Mouse (Mus musculus) heart, postnatal 36 days (tissue): ENCODE measurements around the gene Casp9. TPM values are rescaled to one million over a fixed set of nuclear protein-coding genes. Genes with fewer than 3 reads are reported as not detected.

ENCODE experiments used
- DNase-seq, 2 experiments: peaks; one replicate each; pipeline ENCODE4 v3.0.0; 2021 to 2022
- intact Hi-C: fragments of 180-260 bp; cut with DNase I; formaldehyde crosslinking; loops from one replicate; pipeline ENCODE4 v1.15.1; 2025
- total RNA-seq, 2 experiments: library from RNA; stranded (reverse); gene quantifications; 2 replicates each; pipeline ENCODE4 v1.2.3; 2021

The Casp9 gene
- 1 to 10 TPM; 9.1 to 9.6 TPM for total RNA-seq

DNA sequence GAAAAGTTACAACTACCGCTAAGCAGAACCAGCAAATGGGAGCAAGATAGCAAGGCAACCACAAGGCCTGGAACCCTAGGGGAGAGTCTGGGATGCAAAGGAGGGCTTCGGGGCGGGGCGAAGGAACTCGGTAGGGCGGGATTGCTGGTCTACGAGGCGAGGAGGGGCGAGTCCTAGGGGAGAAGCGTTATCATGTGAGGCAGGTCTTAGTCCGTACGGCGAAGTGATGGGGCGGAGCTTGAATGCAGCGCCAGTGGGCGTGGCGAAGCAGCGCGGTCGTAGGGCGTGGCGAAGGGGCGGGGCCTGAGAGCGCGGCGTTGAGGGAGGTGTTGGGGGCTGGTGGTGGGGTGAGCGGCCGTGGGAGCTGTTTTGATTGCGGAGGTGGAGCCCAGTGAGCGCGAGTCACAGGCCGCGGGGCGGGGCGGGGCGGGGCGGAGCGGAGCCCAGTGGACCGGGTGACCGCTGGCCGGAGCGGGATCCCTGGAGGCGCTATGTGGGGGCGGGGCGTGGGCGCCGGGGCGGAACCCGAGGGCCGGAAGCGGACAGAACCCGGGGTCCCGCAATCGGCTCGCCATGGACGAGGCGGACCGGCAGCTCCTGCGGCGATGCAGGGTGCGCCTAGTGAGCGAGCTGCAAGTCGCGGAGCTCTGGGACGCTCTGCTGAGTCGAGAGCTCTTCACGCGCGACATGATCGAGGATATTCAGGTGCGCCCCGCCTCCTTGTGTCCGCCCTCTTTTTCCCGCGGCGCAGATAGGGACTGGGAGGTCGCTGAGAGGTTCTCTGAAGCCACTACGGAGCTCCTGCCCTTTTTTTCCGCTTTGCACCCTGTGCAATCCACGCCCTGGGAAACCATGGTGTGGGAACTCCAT lies at the start of gene Casp9:
Gene Casp9 (plus strand): TSS at position 331 of the 870 bp plus-strand sequence.
- intact Hi-C loops = loop anchor here (5.0 to 10.0 kb wide), 2 partner anchors 176 to 649 kb away; partner anchors contain the start of genes Fbxo42 and Tmem82
- peak; percentile 99 to 100 for DNase-seq

DNA sequence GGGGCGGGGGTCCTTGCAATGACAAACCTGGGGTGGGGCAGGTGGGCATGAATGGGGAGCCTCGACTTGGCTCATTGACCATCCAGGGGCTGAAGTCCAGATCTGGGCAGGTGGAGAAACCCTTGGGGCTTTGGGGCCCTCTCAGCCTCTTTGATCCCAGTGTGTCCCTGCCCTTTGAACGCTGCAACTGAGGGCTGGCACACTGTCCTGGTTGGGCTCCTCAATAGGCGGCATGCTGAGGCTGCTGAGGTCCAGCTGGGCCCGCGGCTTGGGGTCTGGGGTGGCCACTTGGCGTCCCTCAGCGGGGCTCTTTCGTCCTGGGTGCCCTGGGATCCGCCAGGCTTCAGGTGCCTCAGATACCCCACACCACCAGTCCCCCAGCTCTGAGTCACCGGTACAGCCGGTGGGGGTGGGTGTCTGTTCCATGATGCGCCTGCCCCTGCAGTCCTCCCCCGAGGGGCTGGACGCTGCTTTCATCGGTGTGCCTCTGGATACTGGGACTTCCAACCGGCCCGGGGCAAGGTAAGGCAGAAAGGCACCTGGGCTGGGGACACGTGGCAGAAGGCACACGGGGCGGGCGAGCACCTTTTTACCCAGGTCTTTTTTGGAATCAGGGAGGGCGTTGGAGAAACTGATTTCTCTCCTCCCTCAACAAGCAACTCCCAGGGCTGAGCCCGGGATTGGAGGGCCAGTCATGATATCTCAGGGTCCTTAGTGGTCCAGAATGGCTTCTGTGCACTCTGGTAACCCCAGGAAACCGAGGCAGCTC lies 46.6 kb upstream of the Casp9 start, which contains the start of gene Agmat:
Gene Agmat (plus strand): TSS at position 95 of the 769 bp plus-strand sequence.
- intact Hi-C loops = no loop called here
- no peak for DNase-seq

DNA sequence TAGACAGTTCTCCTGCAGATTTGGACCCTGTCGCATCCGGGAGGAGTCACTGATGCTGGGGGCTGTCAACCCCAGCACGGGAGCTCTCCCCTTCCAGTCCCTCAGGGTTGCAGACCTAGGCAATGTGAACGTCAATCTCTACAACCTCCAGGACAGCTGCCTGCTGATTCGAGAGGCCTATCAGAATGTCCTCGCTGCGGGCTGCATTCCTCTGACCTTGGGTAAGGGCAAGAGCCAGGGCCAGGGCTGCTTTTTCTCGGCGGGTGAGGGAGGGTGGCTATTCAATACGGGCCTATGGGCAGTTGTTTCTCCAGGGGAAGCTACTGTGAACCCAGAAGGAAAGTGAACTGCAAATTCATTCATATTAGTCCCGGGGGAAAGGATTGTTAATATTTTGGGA lies 43.9 kb upstream of the Casp9 start:
- intact Hi-C loops = no loop called here
- peak in 1 of 2 experiments; percentile 18 for DNase-seq

DNA sequence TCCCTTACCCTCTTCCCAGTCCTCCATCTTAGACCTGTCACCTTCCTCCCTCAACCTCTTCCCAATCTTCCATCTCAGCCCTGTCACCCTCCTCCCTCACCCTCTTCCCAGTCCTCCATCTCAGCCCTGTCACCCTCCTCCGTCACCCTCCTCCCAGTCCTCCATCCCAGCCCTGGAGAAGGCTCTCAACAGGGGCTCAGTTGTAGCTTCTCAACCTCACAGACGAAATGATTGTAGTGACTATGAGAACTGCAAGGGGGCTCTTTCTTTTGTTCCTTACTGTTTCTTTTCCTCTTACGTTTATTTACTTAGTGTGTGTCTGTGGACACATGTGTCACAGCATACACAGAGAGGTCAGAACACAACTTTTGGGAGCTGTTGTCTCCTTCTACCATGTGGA lies 42.6 kb upstream of the Casp9 start:
- intact Hi-C loops = no loop called here
- no peak for DNase-seq

DNA sequence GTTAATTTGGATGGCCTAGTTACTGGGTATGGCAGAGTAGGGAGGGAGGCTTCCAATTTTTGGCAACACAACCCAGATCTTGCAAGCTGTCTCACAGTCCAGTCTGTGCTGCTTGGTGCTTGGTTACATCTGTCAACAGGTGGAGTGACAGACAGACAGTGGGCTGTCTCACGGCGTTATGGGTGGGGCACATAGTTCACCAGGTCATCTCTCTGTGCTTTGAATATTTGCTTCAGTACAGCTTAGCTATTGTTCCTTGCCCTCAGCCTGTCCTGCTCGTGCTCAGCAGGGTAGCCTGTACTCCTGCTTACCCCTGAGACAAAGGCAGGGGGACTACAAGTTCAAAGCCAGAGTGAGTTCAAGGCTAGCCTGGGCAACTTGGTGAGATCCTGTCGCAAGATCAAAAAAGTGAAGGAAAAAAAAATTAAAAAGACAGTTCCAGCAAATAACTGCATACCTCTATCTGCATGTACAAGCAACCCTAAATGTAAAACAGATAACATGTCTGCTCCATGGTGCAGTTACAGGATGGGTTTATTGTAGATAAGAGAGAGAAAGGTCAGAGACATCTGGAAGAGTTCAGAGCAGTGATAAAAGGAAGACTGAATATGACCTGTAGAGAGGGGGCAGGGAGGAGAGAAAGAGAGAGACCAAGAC lies 41.9 kb upstream of the Casp9 start:
- intact Hi-C loops = no loop called here
- no peak for DNase-seq

DNA sequence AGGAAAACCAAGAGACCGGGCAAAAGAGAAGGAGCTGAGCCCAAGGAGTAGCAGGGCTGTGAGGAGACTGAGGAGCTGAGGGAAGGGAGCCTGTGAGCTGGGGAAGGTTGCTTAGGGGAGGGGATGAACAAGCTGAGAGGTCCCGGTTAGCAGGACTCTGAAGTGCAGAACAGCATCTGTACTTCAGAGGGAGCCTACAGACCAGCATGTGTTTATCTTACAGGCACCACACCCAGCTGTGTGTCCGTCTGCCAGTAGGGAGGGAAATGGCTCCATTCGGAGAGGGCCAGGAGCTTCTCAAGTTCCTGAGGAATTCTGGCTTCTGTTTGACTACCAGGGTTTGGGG lies 41.4 kb upstream of the Casp9 start:
- intact Hi-C loops = no loop called here

DNA sequence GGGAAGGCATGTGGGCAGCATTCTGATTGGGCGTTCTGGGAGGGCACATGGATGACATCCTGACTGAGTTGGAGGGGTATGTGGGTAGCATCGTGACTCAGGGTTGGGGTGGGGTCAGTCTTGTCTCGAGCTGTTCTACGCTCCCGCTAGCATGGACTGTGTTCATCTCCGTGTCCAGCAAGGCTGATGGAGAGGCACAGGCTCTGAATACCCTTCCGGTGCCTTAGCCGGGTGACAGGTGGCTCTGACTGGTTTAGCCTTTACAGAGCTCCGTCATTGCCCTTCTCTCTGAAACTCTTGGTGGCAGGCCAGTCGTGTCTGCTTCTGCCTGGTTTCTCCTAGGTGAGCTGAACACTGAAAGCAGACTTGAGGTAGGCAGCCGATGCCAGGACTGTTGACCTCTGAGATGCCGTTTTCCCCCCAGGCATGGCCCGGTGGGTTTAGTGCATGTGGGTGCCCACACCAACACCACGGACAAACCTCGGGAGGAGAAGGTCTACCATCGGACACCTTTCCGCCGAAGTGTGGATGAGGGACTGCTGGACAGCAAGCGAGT lies 38.0 kb upstream of the Casp9 start:
- intact Hi-C loops = no loop called here
- DNase-seq = no peak

More for the DNA sequence above, 41.4 kb upstream of the Casp9 start:
- DNase-seq = no peak

DNA sequence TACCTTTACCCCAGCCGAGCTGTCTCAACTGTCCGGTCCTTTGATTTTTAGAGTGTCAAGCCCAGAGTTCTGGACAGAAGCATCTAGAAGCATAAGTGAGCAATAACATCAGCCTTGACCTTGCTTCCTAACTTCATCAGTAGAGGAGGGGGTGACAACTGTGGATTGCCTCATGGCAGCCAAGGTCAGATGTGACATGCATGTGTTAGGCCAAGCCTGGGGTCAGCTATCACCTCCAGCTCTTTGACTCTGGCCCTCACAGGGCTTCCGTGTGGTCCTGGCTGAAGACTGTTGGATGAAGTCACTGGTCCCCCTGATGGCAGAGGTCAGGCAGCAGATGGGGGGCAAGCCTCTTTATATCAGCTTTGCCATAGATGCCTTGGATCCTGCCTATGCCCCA lies 36.3 kb upstream of the Casp9 start:
- intact Hi-C loops = no loop called here
- DNase-seq = no peak

DNA sequence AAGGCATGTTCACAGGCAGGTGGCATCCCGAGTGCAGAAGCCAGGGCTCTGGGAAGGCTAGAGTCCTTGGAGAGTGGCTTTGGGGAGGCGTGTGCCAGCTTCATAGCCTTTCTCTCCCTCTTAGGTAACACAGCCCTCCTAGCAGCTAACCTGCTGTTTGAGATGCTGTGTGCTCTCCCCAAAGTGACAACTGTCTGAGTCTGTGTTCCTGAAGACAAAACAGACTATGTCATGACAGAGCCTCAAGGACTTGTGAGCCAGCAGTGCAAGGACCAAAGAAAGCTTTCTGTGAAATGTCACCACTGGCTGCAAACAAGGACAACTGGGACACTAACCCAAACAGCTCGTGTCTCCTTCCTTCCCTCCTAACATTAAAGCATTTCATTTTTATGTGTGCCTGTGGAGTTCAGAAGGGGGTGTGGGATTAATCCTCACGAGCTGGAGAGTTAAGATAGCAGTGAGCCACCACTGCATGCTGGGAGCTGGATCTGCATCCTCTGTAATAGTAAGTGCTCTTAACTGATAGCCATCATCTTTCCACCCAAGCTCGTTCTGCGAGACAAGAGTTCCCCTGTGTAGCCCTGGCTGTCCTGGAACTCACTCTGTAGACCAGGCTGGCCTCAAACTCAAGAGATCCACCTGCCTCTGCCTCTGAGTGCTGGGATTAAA lies 34.4 kb upstream of the Casp9 start:
- intact Hi-C loops = no loop called here
- no peak for DNase-seq

DNA sequence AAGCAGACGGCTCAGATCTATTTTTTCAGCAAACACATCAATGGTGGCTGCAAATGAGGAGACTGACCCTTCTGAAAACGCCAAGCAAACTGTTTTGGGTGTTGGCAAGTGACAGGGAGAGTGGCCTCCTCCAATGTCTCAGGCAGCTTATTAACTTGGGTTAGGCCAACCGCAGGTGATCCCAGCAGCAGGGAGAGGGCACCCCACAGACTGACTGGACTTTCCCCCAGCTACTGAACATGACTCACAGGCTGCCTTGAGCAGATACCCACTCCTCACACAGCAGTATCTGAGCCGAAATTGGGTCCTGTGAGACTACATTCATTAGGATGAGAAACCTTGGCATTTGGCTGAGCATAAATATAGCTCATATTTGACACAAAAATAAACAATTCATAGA lies 32.5 kb upstream of the Casp9 start:
- DNase-seq = no peak
- intact Hi-C loops = no loop called here

DNA sequence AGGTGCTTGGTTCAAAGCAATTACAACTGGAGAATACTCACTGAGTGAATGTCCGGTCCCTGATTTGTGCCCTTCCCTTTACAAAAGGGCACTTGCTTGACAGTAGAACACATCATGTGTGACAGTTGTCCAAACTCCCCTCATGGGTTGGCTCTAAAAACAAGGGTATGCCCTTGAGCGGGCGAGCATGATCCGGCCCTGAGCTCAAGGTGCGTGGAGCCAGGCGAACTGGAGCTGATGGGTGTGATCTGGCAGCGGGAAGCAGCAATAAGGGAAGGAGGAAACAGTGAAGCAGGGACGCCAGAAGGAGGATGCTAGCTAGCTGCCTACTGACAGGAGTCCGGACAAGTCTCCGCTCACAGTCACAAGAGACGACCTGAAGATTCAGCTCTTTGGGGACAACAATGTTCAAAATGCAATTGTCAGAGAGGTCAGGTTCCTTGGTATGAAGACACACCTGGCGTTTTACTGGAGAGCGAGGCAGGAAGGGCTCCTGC lies 31.3 kb upstream of the Casp9 start:
- no peak for DNase-seq
- intact Hi-C loops = no loop called here

DNA sequence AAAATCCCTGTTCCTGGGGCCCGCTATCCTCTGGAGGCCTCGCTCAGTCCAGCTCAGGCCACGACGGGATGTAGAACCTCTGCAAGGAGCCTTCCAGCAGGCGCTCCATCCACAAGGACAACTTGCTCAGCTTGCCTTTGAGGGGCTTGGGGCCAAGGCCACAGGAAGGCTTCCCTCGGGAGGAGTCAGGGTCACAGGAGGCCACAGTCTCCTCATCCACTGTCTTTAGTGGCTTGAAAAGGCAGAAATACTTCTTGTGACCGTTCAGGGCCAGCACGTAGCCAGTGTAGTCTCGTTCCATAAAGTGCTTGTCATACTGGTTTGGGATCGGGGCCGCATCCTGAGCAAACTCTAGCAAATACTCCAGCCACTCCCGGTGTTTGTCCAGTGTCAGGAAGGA lies 29.9 kb upstream of the Casp9 start:
- no peak for DNase-seq
- intact Hi-C loops = no loop called here

DNA sequence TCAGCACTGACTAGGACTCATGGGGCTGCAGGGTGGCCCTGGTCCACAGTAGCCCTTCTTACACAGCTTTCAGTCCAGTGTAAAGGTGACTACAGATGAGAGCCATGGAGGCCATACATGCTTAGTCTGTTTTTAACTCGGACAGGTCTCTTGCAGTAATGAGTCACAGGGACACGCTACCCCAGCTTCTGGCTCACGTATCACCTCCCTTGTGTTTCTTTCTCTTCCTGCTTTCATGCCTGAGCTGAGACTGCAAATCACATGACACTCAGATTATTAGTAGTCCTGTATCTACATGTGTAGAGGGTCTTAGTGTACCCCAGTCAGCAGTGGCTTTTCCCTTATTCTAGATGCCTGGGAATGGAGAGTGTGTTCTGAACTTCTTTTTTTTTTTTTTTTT lies 28.4 kb upstream of the Casp9 start:
- no peak for DNase-seq
- intact Hi-C loops = loop anchor here (5.0 kb wide), 1 partner anchor 43 kb away; the partner anchor contains the start of gene Ddi2

DNA sequence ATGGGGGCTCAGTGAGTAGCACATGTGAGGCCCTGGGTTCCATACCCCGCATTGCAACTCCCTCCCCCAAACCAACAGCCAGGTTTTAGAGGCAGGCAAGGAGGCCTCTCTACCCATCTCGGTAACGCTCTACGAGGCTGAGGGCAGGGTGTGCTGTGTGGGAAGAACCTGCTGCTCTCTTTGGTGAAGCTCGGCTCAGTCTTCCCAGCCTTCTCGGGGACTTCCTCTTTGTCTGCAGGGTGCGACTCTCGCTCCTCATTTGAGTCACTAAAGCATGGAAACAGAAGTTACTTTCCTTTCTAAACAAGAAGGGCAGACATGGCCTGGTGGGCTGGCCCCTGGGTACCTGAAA lies 27.1 kb upstream of the Casp9 start:
- intact Hi-C loops = loop anchor here (5.0 kb wide), 1 partner anchor 44 kb away; the partner anchor contains the start of gene Ddi2
- peak in 1 of 2 experiments; percentile 31 for DNase-seq

DNA sequence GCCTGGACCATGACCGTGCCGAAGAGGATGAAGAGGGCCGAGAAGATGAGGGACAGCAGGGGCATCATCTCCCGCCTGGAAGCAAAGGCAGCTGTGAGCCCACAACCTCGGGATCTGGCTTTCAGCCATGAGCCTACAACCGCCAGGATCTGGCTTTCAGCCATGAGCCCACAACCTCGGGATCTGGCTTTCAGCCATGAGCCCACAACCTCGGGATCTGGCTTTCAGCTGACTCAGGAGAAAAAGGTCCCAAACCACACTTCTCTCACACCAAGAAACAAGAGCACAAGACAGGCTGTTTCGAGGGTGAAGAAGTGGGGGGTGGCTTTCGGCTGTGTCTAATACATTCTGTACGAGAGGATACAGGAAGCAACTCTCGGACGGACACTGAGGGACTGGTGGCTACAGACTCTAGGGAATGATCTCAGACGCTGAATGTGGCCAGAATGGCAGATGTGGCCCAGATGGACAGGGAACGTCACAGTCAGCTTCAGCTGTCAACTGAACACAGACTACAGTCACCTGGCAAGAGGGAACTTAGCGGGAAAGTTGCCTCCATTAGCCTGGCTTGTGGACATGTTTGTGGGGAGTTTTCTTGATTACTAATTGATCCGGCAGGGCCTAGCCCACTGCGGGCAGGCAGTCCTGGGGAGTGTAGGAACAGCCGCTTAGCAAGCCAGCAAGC lies 26.6 kb upstream of the Casp9 start:
- intact Hi-C loops = loop anchor here (5.0 kb wide), 1 partner anchor 45 kb away; the partner anchor contains the start of gene Ddi2
- DNase-seq = peak; percentile 64 to 75

DNA sequence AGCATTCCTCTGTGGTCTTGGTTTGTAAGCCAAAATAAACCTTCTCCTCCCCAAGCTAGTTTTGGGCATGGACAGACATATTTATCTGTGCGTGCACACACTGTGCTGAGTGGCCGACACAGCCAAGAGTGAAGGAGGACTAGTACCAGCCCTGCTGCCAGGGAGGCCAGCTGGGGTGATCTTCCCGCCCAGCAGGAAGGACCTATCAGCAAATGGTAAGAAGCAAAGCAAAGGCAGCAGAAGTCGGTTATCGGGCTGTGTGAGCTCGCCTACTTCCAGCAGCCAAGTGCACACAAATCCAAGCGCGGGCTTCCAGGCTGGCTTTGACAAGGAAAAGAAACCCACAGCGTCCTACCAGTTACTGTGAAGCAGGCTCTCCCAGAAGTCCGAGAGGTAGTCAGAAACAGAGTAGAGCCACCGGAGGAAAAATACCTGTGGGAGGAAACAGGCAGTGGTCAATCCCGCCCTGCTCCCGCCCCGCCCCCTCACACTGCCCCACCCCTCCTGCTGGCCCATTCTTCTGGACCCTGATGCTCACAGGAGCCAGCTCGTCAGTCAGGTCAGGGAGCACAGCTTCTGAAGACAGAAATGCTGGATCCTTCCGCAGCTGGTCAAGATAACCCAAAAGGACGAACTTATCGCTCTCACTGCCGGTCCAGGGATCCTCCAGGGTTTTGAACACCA lies 25.9 kb upstream of the Casp9 start:
- no peak for DNase-seq
- intact Hi-C loops = loop anchor here (5.0 kb wide), 1 partner anchor 45 kb away; the partner anchor contains the start of gene Ddi2

DNA sequence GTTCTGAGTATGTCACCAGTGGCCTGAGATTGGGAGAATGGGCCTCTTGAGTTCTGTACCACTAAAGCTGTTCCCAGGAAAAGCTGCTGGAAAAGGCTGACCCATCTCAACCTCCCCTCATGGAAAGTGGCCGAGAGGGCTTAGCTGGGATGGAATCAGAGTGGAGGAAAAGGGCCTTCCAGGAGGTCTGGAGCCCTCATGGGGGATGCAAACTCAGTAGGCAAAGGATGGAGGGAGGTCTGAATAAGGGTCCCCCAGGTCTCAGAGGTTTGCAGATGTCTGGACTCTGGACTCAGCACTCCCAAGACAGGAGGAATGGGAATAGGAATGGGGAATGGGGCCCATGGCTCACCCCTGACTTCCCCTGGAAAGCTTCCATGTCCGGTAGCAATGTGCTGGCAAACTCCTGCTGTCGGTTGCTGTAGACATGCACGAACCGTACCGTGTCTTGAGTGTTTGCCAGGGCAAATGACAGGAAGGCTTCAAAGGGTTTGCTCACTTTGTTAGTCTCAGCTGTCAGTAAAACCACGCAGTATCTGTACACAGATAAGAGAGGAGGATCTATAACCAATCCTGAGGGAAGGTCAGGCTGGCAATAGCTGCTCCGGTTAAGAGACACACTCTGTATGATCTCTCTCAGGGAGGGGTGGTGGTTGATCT lies 23.8 kb upstream of the Casp9 start:
- no peak for DNase-seq
- intact Hi-C loops = loop anchor here (5.0 kb wide), 1 partner anchor 47 kb away; the partner anchor contains the start of gene Ddi2

DNA sequence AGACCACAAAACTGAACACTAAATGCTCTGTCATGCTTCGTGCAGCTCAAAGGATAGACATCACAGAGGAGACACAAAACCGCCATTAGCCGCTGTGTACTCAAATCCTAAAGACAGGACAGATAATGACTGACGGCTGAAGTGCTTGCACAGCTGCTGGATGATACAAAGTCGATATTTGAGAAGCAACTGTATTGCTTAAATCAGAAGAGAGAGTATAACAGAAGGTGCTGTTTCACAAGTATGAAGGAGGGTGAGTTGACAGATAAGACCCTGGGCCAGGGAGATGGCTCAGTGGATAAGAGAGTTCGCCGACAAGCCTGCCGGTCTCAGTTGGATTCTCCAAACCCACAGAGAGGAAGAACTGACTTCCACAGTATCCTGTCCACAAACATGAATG lies 21.6 kb upstream of the Casp9 start:
- intact Hi-C loops = no loop called here
- DNase-seq = no peak
